Mouse (Mus musculus) forebrain, embryonic 15.5 days (tissue): ENCODE measurements around the gene Cdk2. TPM values are rescaled to one million over a fixed set of nuclear protein-coding genes. Genes with fewer than 3 reads are reported as not detected.

Experiments
- ATAC-seq: fragments of 200-750 bp; cut with Nextera tagmentation; replicated peaks from 2 replicates; pipeline ENCODE4 v1.8.0; 2017; ENCODE audit warnings: mild to moderate bottlenecking, moderate TSS enrichment, moderate library complexity
- H3K27ac ChIP-seq: fragments of 300-500 bp; sonication (generic); replicated peaks from 2 replicates; pipeline ENCODE4 v1.5.1; 2015; ENCODE audit warnings: mild to moderate bottlenecking, inconsistent platforms
- H3K27me3 ChIP-seq: fragments of 300-500 bp; sonication (generic); 2 replicates; pipeline ENCODE4 v1.6.1; 2015; ENCODE audit warnings: inconsistent platforms
- H3K36me3 ChIP-seq: fragments of 300-500 bp; sonication (generic); 2 replicates; pipeline ENCODE4 v1.6.1; 2015; ENCODE audit warnings: mild to moderate bottlenecking, inconsistent platforms
- H3K4me1 ChIP-seq: fragments of 300-500 bp; sonication (generic); 2 replicates; pipeline ENCODE4 v1.6.1; 2015; ENCODE audit warnings: inconsistent platforms
- H3K4me2 ChIP-seq: fragments of 300-500 bp; sonication (generic); replicated peaks from 2 replicates; pipeline ENCODE4 v1.6.1; 2015; ENCODE audit warnings: mild to moderate bottlenecking, inconsistent platforms
- H3K4me3 ChIP-seq: fragments of 300-500 bp; sonication (generic); 2 replicates; pipeline ENCODE4 v1.5.1; 2015; ENCODE audit warnings: mild to moderate bottlenecking, inconsistent platforms
- H3K9ac ChIP-seq: fragments of 300-500 bp; sonication (generic); replicated peaks from 2 replicates; pipeline ENCODE4 v1.6.1; 2015; ENCODE audit warnings: mild to moderate bottlenecking, inconsistent platforms
- H3K9me3 ChIP-seq: fragments of 300-500 bp; sonication (generic); 2 replicates; pipeline ENCODE4 v1.6.1; 2016; ENCODE audit warnings: inconsistent platforms
- WGBS: fragments of 180-500 bp; shearing (Covaris S2); methylation state at CpG from one replicate; pipeline ENCODE4 v1.1.7; 2015; ENCODE audit warnings: mixed read lengths; 5-methylcytosine and 5-hydroxymethylcytosine counted together
- polyA plus RNA-seq: library from polyadenylated mRNA; unstranded; fragments of >200 nt; fragmentation: Nextera tagmentation; extraction: Ambion mirVana; gene quantifications from 2 replicates; pipeline ENCODE4 v1.2.1, GENCODE M21; 2015

The Cdk2 gene
- polyA plus RNA-seq, 1 experiment from 2014 or later = 37.6 TPM

DNA sequence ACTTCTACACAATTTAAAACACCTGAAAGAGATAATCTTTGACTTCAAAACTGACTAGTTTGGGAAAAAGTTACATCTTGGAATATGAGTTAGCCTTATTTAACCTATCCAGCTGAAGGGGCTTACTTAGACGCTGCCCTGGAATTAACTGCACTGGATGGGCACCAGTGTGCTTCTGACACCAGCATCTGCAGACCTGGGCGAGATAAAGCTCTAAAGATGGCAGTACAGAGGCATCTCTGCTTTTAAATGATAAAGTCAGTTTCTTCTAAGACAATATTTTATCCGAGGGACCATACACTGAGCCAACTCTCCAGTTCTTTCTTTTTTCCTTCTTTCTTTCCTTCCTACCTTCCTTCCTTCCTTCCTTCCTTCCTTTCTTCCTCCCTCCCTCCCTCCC lies 40.0 kb downstream of the Cdk2 start:
- WGBS = 77% methylated on average over 3 of the region's 3 CpGs

GRCm38 (mm10) chr10:128663441-128664220 lies 41.2 kb downstream of the Cdk2 start:
- Histone ChIP-seq H3K9ac (no peak overlapping the region), H3K4me2 (no peak overlapping the region), H3K27me3 (no peaks in the 10 kb centered on the region), H3K4me1 (peaks cover 9% of the 10 kb centered on the region), H3K9me3 (no peaks in the 10 kb centered on the region), H3K36me3 (no peaks in the 10 kb centered on the region), H3K27ac (no peak overlapping the region), H3K4me3 (no peak overlapping the region)
- no peak for ATAC-seq
- 77% methylated on average over 5 of the region's 5 CpGs for WGBS

More for the DNA sequence above, 40.0 kb downstream of the Cdk2 start:
- Histone ChIP-seq H3K9me3 (no peaks in the 10 kb centered on the region), H3K4me1 (peaks cover 15% of the 10 kb centered on the region), H3K4me2 (no peak overlapping the region), H3K27me3 (no peaks in the 10 kb centered on the region), H3K9ac (no peak overlapping the region), H3K4me3 (no peak overlapping the region), H3K36me3 (no peaks in the 10 kb centered on the region), H3K27ac (no peak overlapping the region)
- no peak for ATAC-seq

- H3K27ac ChIP-seq = no peak overlapping the region
- H3K4me1 ChIP-seq = no peaks in the 10 kb centered on the region
- no peak for ATAC-seq
- no peaks in the 10 kb centered on the region for H3K9me3 ChIP-seq
- no peak overlapping the region for H3K4me2 ChIP-seq
- H3K9ac ChIP-seq = no peak overlapping the region
- H3K4me3 ChIP-seq = no peak overlapping the region
- H3K36me3 ChIP-seq = no peaks in the 10 kb centered on the region
- H3K27me3 ChIP-seq = no peaks in the 10 kb centered on the region
Observed at GRCm38 (mm10) chr10:128662465-128662864, 42.4 kb downstream of the Cdk2 start.

DNA sequence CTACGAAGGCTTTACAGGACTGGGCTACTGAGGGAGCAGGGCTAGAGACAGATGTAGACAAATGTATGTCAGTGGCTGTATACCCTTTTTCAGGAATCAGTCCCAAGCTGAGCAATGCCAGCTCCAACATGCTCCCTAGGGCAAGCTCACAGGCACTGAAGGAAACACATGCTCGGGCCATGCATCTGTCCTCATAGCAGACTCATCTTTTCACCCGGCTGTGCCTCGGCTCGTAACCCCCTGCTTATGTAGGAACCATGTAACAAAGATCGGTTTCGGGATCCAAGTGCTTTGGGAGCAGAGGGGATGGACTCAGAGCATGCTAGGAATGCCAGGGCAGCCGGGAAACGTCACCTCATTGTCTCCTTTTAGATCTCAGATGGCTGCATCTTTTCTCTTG lies 45.3 kb downstream of the Cdk2 start:
- H3K4me2 ChIP-seq = no peak overlapping the region
- H3K36me3 ChIP-seq = no peaks in the 10 kb centered on the region
- no peaks in the 10 kb centered on the region for H3K9me3 ChIP-seq
- no peak overlapping the region for H3K4me3 ChIP-seq
- no peaks in the 10 kb centered on the region for H3K4me1 ChIP-seq
- ATAC-seq = no peak
- no peak overlapping the region for H3K27ac ChIP-seq
- 58% methylated on average over 9 of the region's 9 CpGs for WGBS
- H3K9ac ChIP-seq = no peak overlapping the region
- no peaks in the 10 kb centered on the region for H3K27me3 ChIP-seq

- H3K27me3 ChIP-seq = no peaks in the 10 kb centered on the region
- H3K9ac ChIP-seq = no peak overlapping the region
- H3K36me3 ChIP-seq = no peaks in the 10 kb centered on the region
- H3K4me1 ChIP-seq = no peaks in the 10 kb centered on the region
- no peaks in the 10 kb centered on the region for H3K9me3 ChIP-seq
- H3K4me2 ChIP-seq = no peak overlapping the region
- no peak for ATAC-seq
- no peak overlapping the region for H3K4me3 ChIP-seq
- 70% methylated on average over 9 of the region's 9 CpGs for WGBS
- H3K27ac ChIP-seq = no peak overlapping the region
Observed at GRCm38 (mm10) chr10:128657844-128658243, 47.0 kb downstream of the Cdk2 start.

GRCm38 (mm10) chr10:128656731-128657130 lies 48.1 kb downstream of the Cdk2 start:
- no peaks in the 10 kb centered on the region for H3K27me3 ChIP-seq
- H3K36me3 ChIP-seq = no peaks in the 10 kb centered on the region
- no peak for ATAC-seq
- 93% methylated on average over 1 of the region's 1 CpGs for WGBS
- no peak overlapping the region for H3K9ac ChIP-seq
- no peak overlapping the region for H3K4me2 ChIP-seq
- no peak overlapping the region for H3K4me3 ChIP-seq
- no peaks in the 10 kb centered on the region for H3K9me3 ChIP-seq
- H3K27ac ChIP-seq = no peak overlapping the region
- H3K4me1 ChIP-seq = no peaks in the 10 kb centered on the region

DNA sequence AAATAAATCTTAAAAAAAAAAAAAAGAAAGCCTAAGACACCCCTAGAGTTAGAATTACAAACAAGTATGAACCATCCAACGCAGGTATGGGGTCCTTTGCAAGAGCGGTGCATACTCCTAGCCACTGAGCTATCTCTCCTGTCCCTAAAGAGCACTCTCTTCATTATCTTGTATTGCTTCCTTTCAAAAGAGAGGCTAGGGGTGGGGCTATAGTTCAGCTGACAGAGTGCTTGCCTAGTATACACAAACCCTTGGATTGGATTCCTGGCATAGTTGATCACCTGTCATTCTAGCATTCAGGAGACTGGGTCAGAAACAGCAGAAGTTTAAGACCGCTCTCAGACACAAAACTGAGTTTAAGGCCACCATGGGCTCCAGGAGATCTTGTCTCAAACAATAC lies 49.6 kb downstream of the Cdk2 start:
- no peak for ATAC-seq
- H3K4me1 ChIP-seq = no peaks in the 10 kb centered on the region
- H3K4me2 ChIP-seq = no peak overlapping the region
- H3K4me3 ChIP-seq = no peak overlapping the region
- H3K9me3 ChIP-seq = no peaks in the 10 kb centered on the region
- no peak overlapping the region for H3K9ac ChIP-seq
- no peaks in the 10 kb centered on the region for H3K36me3 ChIP-seq
- H3K27me3 ChIP-seq = no peaks in the 10 kb centered on the region
- WGBS = 89% methylated on average over 3 of the region's 3 CpGs
- no peak overlapping the region for H3K27ac ChIP-seq

GRCm38 (mm10) chr10:128653866-128654265 lies 51.0 kb downstream of the Cdk2 start:
- H3K27me3 ChIP-seq = no peaks in the 10 kb centered on the region
- H3K36me3 ChIP-seq = no peaks in the 10 kb centered on the region
- no peaks in the 10 kb centered on the region for H3K9me3 ChIP-seq
- no peak overlapping the region for H3K27ac ChIP-seq
- 72% methylated on average over 4 of the region's 4 CpGs for whole genome bisulfite sequencing
- H3K4me3 ChIP-seq = no peak overlapping the region
- no peaks in the 10 kb centered on the region for H3K4me1 ChIP-seq
- H3K4me2 ChIP-seq = no peak overlapping the region
- ATAC-seq = no peak
- no peak overlapping the region for H3K9ac ChIP-seq

Other genes starting within 250 kb of the Cdk2 start
- gene Smarcc2, start 245.8 kb downstream of the Cdk2 start, polyA plus RNA-seq = 201 and 202 TPM in 2 replicates
- 682 and 697 TPM in 2 replicates for gene Myl6, start 210.9 kb downstream of the Cdk2 start, polyA plus RNA-seq
- gene Myl6b, start 206.3 kb downstream of the Cdk2 start, polyA plus RNA-seq = 4.7 and 5.6 TPM in 2 replicates
- gene Esyt1, start 179.2 kb downstream of the Cdk2 start, polyA plus RNA-seq = 6.8 and 7.6 TPM in 2 replicates
- gene Zc3h10, start 157.3 kb downstream of the Cdk2 start, polyA plus RNA-seq = 22.8 and 24.5 TPM in 2 replicates
- 2,336 and 2,513 TPM in 2 replicates for gene Rpl41, start 155.7 kb downstream of the Cdk2 start, polyA plus RNA-seq
- gene Pa2g4, start 139.0 kb downstream of the Cdk2 start, polyA plus RNA-seq = 146 and 149 TPM in 2 replicates
- 0.42 TPM in 2 replicates for gene Erbb3, start 115.4 kb downstream of the Cdk2 start, polyA plus RNA-seq
- 441 and 472 TPM in 2 replicates for gene Rps26, start 78.3 kb downstream of the Cdk2 start, polyA plus RNA-seq
- 11.3 TPM in 2 replicates for gene Ikzf4, start 59.0 kb downstream of the Cdk2 start, polyA plus RNA-seq
- gene Suox, start 31.0 kb downstream of the Cdk2 start, polyA plus RNA-seq = 12.3 and 12.5 TPM in 2 replicates
- 116 and 117 TPM in 2 replicates for gene Rab5b, start 8.8 kb downstream of the Cdk2 start, polyA plus RNA-seq
- gene Pmel, start 836 bp downstream of the Cdk2 start, polyA plus RNA-seq = 0.09 and 0.33 TPM in 2 replicates
- 4.2 and 4.5 TPM in 2 replicates for gene Dgka, start 39.8 kb upstream of the Cdk2 start, polyA plus RNA-seq
- 42.9 and 47.2 TPM in 2 replicates for gene Pym1, start 42.9 kb upstream of the Cdk2 start, polyA plus RNA-seq
- gene Mmp19, start 85.9 kb upstream of the Cdk2 start, polyA plus RNA-seq = 0.20 and 0.43 TPM in 2 replicates
- 60.4 and 62.8 TPM in 2 replicates for gene Dnajc14, start 99.0 kb upstream of the Cdk2 start, polyA plus RNA-seq
- 12.6 and 13.6 TPM in 2 replicates for gene Tmem198b, start 99.3 kb upstream of the Cdk2 start, polyA plus RNA-seq
- gene Sarnp, start 112.3 kb upstream of the Cdk2 start, polyA plus RNA-seq = 190 and 199 TPM in 2 replicates
- 28.1 and 28.6 TPM in 2 replicates for gene Ormdl2, start 116.6 kb upstream of the Cdk2 start, polyA plus RNA-seq
- gene Gdf11, start 186.7 kb upstream of the Cdk2 start, polyA plus RNA-seq = 7.5 and 8.7 TPM in 2 replicates
- gene Cd63, start 196.0 kb upstream of the Cdk2 start, polyA plus RNA-seq = 125 and 142 TPM in 2 replicates
- 11.7 and 12.6 TPM in 2 replicates for gene Rdh5, start 217.9 kb upstream of the Cdk2 start, polyA plus RNA-seq
- 230 and 251 TPM in 2 replicates for gene Bloc1s1, start 219.0 kb upstream of the Cdk2 start, polyA plus RNA-seq
- gene Itga7, start 228.8 kb upstream of the Cdk2 start, polyA plus RNA-seq = 2.1 TPM in 2 replicates